Mouse (Mus musculus) CD4-positive, CD25-positive, alpha-beta regulatory T cell, adult 9 weeks (primary cell): ENCODE data around the gene Polrmt. TPM values are rescaled to one million over a fixed set of nuclear protein-coding genes. Genes with fewer than 3 reads are reported as not detected.

Experiments used
- polyA plus RNA-seq: library from polyadenylated mRNA; unstranded; fragments of 100-300 nt; shearing (Covaris generic); gene quantifications from one replicate; pipeline ENCODE4 v1.2.1, GENCODE M21; 2017

Gene Polrmt
- 35.6 TPM for polyA plus RNA-seq

GRCm38 (mm10) chr10:79745898-79746773 lies at the start of gene Polrmt:
Polrmt (minus strand) TSS chr10:79746581.

GRCm38 (mm10) chr10:79793051-79793737 lies 46.8 kb upstream of the Polrmt start, which contains the start of gene Palm:
Palm (plus strand) TSS chr10:79793572.

GRCm38 (mm10) chr10:79790861-79791260 lies 44.5 kb upstream of the Polrmt start, which contains the start of gene Prss57:
Prss57 (minus strand) TSS chr10:79790961.

GRCm38 (mm10) chr10:79777103-79777531 lies 30.7 kb upstream of the Polrmt start, which contains the start of gene Fstl3:
Fstl3 (plus strand) TSS chr10:79777272.

GRCm38 (mm10) chr10:79766508-79767325 lies 20.3 kb upstream of the Polrmt start, which contains the start of gene Rnf126:
Rnf126 (minus strand) TSS chr10:79766952.

GRCm38 (mm10) chr10:79754856-79755516 lies 8.6 kb upstream of the Polrmt start, which contains the start of gene Fgf22:
Fgf22 (plus strand) TSS chr10:79755076.

GRCm38 (mm10) chr10:79716254-79716987 lies 30.0 kb downstream of the Polrmt start, which contains the start of gene Hcn2:
Hcn2 (plus strand) TSS chr10:79716634.

GRCm38 (mm10) chr10:79704065-79704969 lies 42.1 kb downstream of the Polrmt start, which contains the start of gene Bsg:
Bsg (plus strand) TSS chr10:79704491.

GRCm38 (mm10) chr10:79688720-79689119 lies 57.7 kb downstream of the Polrmt start, which contains the start of gene Gzmm:
Gzmm (plus strand) TSS chr10:79689020.

Other genes with a start within 250 kb of the Polrmt start
- gene Plpp2, start 212.8 kb downstream of the Polrmt start, polyA plus RNA-seq = 4.5 TPM
- gene Mier2, start 191.4 kb downstream of the Polrmt start, polyA plus RNA-seq = 32.0 TPM
- gene Theg, start 159.2 kb downstream of the Polrmt start, polyA plus RNA-seq = not detected
- gene C2cd4c, start 132.6 kb downstream of the Polrmt start, polyA plus RNA-seq = not detected
- gene Shc2, start 108.7 kb downstream of the Polrmt start, polyA plus RNA-seq = not detected
- gene Odf3l2, start 100.8 kb downstream of the Polrmt start, polyA plus RNA-seq = not detected
- 0.40 TPM for gene Madcam1, start 82.0 kb downstream of the Polrmt start, polyA plus RNA-seq
- 29.7 TPM for gene Tpgs1, start 77.2 kb downstream of the Polrmt start, polyA plus RNA-seq
- gene Cdc34, start 64.4 kb downstream of the Polrmt start, polyA plus RNA-seq = 12.9 TPM
- gene Gzmm, start 57.6 kb downstream of the Polrmt start, polyA plus RNA-seq = 0.63 TPM
- gene Bsg, start 42.1 kb downstream of the Polrmt start, polyA plus RNA-seq = 186 TPM
- not detected for gene Hcn2, start 29.9 kb downstream of the Polrmt start, polyA plus RNA-seq
- gene Fgf22, start 8.5 kb upstream of the Polrmt start, polyA plus RNA-seq = not detected
- gene Rnf126, start 20.4 kb upstream of the Polrmt start, polyA plus RNA-seq = 4.2 TPM
- 0.52 TPM for gene Fstl3, start 30.7 kb upstream of the Polrmt start, polyA plus RNA-seq
- gene Prss57, start 44.4 kb upstream of the Polrmt start, polyA plus RNA-seq = not detected
- gene Palm, start 47.0 kb upstream of the Polrmt start, polyA plus RNA-seq = 0.27 TPM
- gene Misp, start 74.4 kb upstream of the Polrmt start, polyA plus RNA-seq = not detected
- gene Ptbp1, start 107.8 kb upstream of the Polrmt start, polyA plus RNA-seq = 357 TPM
- not detected for gene Prtn3, start 127.9 kb upstream of the Polrmt start, polyA plus RNA-seq
- 5.6 TPM for gene Plppr3, start 128.1 kb upstream of the Polrmt start, polyA plus RNA-seq
- not detected for gene Elane, start 139.7 kb upstream of the Polrmt start, polyA plus RNA-seq
- not detected for gene Cfd, start 144.3 kb upstream of the Polrmt start, polyA plus RNA-seq
- 18.3 TPM for gene Med16, start 162.3 kb upstream of the Polrmt start, polyA plus RNA-seq
- gene Gm26602, start 164.3 kb upstream of the Polrmt start, polyA plus RNA-seq = 3.7 TPM
- 0.24 TPM for gene Kiss1r, start 170.4 kb upstream of the Polrmt start, polyA plus RNA-seq
- gene R3hdm4, start 174.6 kb upstream of the Polrmt start, polyA plus RNA-seq = 205 TPM
- gene Arid3a, start 180.5 kb upstream of the Polrmt start, polyA plus RNA-seq = 7.4 TPM
- gene Wdr18, start 213.6 kb upstream of the Polrmt start, polyA plus RNA-seq = 79.7 TPM
- 0.22 TPM for gene Grin3b, start 224.1 kb upstream of the Polrmt start, polyA plus RNA-seq
- gene Tmem259, start 237.7 kb upstream of the Polrmt start, polyA plus RNA-seq = 3.8 TPM
- 1,134 TPM for gene Cnn2, start 242.0 kb upstream of the Polrmt start, polyA plus RNA-seq
- gene Abca7, start 249.9 kb upstream of the Polrmt start, polyA plus RNA-seq = 62.4 TPM